Mouse (Mus musculus) lung, postnatal 0 days (tissue): ENCODE measurements at regions not wholly inside any gene's neighbourhood (a gene's known extent, or its start where the extent isn't known, plus 50 kb on each side); places are given as distances from the start of the nearest gene placed in this dataset.
A peak's percentile ranks its signal among the peaks of the same experiment; 100 is the strongest.
"Not testable (repeated sequence)": the region's sequence is repeated elsewhere in the genome, so short reads cannot be mapped to it uniquely, and the experiment has no call there.

Experiments
- ATAC-seq: fragments of 200-750 bp; cut with Nextera tagmentation; 2 replicates; pipeline ENCODE4 v1.8.0; 2017; ENCODE audit warnings: moderate library complexity
- DNase-seq: peaks from one replicate; pipeline ENCODE4 v3.0.0-alpha.2; 2016; ENCODE audit warnings: low spot score
- H3K27ac ChIP-seq: fragments of 300-500 bp; sonication (generic); 2 replicates; pipeline ENCODE4 v1.5.1; 2014; ENCODE audit warnings: antibody characterized with exemption, mild to moderate bottlenecking, low read length, mixed read lengths
- H3K27me3 ChIP-seq: fragments of 300-500 bp; sonication (generic); replicated peaks from 2 replicates; pipeline ENCODE4 v1.6.1; 2014; ENCODE audit warnings: low read length, mixed read lengths; ENCODE audit not compliant: insufficient read depth
- H3K36me3 ChIP-seq: fragments of 300-500 bp; sonication (generic); 2 replicates; pipeline ENCODE4 v1.6.1; 2014; ENCODE audit warnings: low read length, mixed read lengths; ENCODE audit not compliant: insufficient read depth
- H3K4me1 ChIP-seq: fragments of 300-500 bp; sonication (generic); 2 replicates; pipeline ENCODE4 v1.6.1; 2014; ENCODE audit warnings: antibody characterized with exemption, low read depth, low read length, mixed read lengths; ENCODE audit not compliant: insufficient read depth
- H3K4me2 ChIP-seq: fragments of 300-500 bp; sonication (generic); replicated peaks from 2 replicates; pipeline ENCODE4 v1.6.1; 2014; ENCODE audit warnings: low read depth, mild to moderate bottlenecking, low read length, moderate library complexity, mixed read lengths
- H3K4me3 ChIP-seq: fragments of 300-500 bp; sonication (generic); 2 replicates; pipeline ENCODE4 v1.5.1; 2014; ENCODE audit warnings: low read depth, low read length
- H3K9ac ChIP-seq: fragments of 300-500 bp; sonication (generic); replicated peaks from 2 replicates; pipeline ENCODE4 v1.6.1; 2014; ENCODE audit warnings: low read depth, mild to moderate bottlenecking
- H3K9me3 ChIP-seq: fragments of 300-500 bp; sonication (generic); 2 replicates; pipeline ENCODE4 v1.6.1; 2016; ENCODE audit warnings: low read length, mixed read lengths
- CTCF ChIP-seq: IDR thresholded peaks from 2 replicates; pipeline ENCODE4 v1.5.1; 2016; ENCODE audit warnings: antibody characterized with exemption, mild to moderate bottlenecking
- EP300 ChIP-seq: IDR thresholded peaks from 2 replicates; pipeline ENCODE4 v1.6.1; 2016; ENCODE audit warnings: antibody characterized with exemption, mild to moderate bottlenecking, control low read depth
- WGBS: fragments of 180-500 bp; shearing (Covaris S2); extraction: QIAGEN DNeasy Blood & Tissue Kit; methylation state at CpG from one replicate; pipeline ENCODE4 v1.1.7; 2014; 5-methylcytosine and 5-hydroxymethylcytosine counted together

DNA sequence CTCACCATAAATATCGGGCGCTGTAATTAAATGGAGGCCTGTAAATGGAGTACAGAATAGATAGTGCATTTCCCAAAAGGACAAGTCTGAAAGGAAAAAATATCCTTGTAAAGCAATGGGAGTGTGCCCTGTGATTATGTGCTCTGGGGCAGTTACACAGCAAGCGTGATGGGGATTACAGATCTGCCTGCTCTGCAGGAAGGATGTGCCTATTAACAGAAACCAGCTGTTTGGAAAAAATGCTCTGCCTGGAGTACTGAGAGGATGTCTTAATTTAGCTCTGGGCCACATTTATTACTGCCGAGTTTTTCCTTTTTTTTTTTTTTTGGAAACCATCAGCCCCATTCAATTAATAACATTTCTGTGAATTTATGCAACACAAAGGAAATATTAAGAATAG is 344.9 kb upstream of the Tpk1 start:
- H3K4me1 ChIP-seq = no peaks in the 10 kb centered on the region
- 47% methylated on average over 4 of the region's 4 CpGs for WGBS

DNA sequence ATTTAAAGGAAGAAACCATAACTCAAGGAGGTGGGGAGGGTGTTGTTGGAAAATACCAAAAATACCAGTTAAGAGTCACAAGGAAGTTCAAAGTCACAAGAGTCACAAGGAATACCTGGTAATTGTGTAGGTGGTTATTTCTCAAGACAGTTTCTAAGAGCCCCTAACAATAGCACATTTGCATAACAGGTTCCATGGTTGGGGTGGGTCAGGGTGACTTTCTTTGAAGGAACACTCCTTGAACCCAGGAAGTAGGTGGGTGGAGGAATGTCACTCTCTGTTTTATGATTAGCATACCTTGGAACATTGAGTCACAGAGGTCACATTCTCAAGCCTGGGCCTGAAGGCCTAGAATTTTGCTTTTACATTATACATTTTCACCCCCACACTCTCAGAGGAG is 341.1 kb upstream of the Tpk1 start:
- ATAC-seq, H3K4me3 ChIP-seq: not testable (repeated sequence)

More for the DNA sequence above, 344.9 kb upstream of the Tpk1 start:
- peak; percentile 82 for DNase-seq
- H3K4me3 ChIP-seq = no peak overlapping the region
- TF ChIP-seq CTCF (no peak), EP300 (no peak)
- peak; percentile 82 for ATAC-seq
- H3K9me3 ChIP-seq = no peaks in the 10 kb centered on the region
- H3K4me2 ChIP-seq = no peak overlapping the region
- H3K27me3 ChIP-seq = no peaks in the 10 kb centered on the region
- H3K36me3 ChIP-seq = no peaks in the 10 kb centered on the region
- no peak overlapping the region for H3K9ac ChIP-seq
- no peak overlapping the region for H3K27ac ChIP-seq

More for the DNA sequence above, 341.1 kb upstream of the Tpk1 start:
- H3K9ac ChIP-seq, DNase-seq, H3K36me3 ChIP-seq, H3K9me3 ChIP-seq, H3K4me2 ChIP-seq, H3K4me1 ChIP-seq, H3K27ac ChIP-seq, H3K27me3 ChIP-seq: not testable (repeated sequence)
